Mouse (Mus musculus) cerebellum, adult 8-10 months (tissue): Measurements from ENCODE around the gene 2300003K06Rik.
"Not testable (repeated sequence)": the region's sequence is repeated elsewhere in the genome, so short reads cannot be mapped to it uniquely, and the experiment has no call there.

Source experiments
- DNase-seq: peaks from one replicate; pipeline ENCODE4 v3.0.0; 2022

Gene 2300003K06Rik

DNA sequence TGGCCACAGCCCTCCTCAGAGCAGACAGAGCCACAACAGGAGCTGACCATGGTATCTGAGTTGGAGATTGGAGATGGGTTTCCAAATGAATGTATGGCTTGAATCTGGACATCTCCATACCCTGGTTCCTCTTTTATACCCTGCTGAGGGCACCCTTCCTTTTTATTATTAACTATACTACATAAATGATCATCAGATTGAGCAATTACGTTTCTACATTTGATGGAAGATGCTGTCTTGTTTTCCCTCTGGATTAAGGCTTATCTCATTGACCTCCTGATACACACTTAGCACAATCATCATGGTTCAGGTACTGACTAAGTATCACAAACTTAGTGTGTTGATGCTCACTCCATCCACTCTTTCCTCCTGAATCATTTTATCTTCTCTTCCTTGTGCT, at the start of gene 2300003K06Rik:
Gene 2300003K06Rik, minus strand, starts transcription at position 101 of the 400 bp plus-strand sequence.
- no peak for DNase-seq

DNA sequence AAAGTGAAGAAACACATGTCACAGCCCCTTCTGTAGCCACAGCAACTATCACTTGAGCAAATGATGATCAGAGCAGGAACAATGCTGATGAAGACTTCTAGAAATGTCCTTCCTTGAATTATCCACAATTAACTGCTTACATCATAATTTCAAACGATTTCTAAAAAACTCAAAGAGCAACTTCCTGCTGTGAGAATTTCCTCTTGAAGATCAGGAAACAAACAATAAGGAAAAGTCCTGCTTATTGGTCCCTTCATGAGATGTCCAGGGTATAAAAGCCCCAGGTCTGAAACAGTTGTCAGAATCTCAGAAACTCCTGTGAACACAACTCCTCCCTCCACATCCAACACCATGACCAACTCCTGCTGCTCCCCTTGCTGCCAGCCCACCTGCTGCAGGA, 41.0 kb upstream of the 2300003K06Rik start, which contains the start of gene Gm11567:
Gene Gm11567, plus strand, starts transcription at position 301 of the 400 bp plus-strand sequence.
- not testable (repeated sequence) for DNase-seq

DNA sequence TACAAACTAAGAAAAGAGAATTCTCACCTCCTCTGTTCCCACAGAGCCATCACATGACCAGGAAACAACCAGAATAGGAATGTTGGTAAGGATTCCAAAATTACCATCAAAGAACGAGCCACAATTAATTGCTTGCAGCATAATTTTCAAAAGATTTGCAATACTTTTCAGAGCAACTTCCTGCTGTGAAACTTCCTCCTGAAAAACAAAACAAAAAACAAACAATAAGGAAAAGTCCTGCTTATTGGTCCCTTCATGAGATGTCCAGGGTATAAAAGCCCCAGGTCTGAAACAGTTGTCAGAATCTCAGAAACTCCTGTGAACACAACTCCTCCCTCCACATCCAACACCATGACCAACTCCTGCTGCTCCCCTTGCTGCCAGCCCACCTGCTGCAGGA, 35.2 kb upstream of the 2300003K06Rik start, which contains the start of gene Krtap9-1:
Gene Krtap9-1, plus strand, starts transcription at position 301 of the 400 bp plus-strand sequence.
- not testable (repeated sequence) for DNase-seq

DNA sequence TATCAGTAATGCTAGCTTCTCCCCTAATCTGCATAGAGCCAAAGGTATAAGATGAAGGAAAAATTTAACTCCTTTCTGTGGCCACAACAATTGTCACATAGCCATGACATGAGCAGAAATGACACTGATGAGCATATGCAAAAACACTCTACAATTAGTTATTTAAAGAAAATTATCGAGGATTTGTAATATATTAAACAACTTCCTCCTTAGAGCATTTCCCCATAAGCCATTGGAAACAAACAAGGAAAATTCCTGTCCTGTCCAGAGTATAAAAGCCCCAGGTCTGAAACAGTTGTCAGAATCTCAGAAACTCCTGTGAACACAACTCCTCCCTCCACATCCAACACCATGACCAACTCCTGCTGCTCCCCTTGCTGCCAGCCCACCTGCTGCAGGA, 26.3 kb upstream of the 2300003K06Rik start, which contains the start of gene Gm11559:
Gene Gm11559, plus strand, starts transcription at position 301 of the 400 bp plus-strand sequence.
- not testable (repeated sequence) for DNase-seq

DNA sequence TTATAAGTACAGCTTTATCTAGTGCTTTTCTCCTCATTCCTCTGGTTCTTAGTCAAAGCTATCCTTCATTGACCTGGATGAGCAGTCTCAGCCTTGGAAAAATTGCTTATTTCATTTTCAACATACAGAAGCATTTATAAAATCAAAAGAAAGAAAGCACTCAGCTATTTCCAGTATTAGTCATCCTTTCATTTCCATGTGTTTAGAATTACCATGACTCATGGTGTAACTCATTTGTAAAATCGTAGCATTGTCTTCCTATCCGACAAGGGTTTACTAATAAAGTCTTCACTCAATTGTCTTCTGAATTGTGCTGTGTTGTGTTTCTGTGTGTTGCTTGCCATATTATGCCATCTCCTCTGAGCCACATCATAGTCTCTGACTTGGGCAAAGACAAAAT, 20.9 kb upstream of the 2300003K06Rik start:
- DNase-seq, result no peak

DNA sequence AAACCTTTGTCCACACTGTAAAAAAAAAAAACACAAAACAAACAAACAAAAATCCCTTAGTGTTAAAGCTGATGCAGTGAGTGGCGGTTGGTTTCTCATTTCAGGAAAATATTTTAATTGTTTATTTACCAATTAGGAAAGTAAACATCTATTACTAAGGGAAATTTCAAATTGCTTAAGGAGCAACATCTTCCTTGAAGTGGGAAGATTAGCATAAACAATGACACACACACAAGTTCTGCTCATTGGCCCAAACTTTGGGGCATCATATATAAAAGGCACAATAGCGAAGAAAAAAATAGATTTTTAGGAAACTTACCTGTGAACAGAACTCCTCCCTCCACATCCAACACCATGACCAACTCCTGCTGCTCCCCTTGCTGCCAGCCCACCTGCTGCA, 19.8 kb upstream of the 2300003K06Rik start, which contains the start of gene Gm11568:
Gene Gm11568, plus strand, starts transcription at position 301 of the 400 bp plus-strand sequence.
- no peak for DNase-seq

DNA sequence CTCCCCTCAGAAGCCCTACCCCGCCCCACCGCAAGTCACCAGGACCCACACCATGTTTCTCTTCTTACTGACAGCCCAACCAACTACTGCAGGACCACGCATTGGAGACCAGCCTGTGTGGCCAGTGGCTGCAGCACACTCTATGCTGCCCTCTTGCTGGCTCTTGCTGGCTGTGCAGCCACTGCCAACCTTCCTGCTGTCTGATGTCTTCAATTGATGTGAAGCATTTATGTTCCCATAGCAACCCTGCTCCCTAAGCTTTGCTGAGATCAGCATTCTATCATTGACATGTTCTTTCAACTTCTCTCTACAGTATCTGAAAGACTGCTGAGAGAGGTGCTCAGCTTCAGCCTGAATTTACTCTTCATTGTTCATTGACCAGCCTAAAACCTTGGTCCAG, 16.3 kb upstream of the 2300003K06Rik start:
- no peak for DNase-seq

DNA sequence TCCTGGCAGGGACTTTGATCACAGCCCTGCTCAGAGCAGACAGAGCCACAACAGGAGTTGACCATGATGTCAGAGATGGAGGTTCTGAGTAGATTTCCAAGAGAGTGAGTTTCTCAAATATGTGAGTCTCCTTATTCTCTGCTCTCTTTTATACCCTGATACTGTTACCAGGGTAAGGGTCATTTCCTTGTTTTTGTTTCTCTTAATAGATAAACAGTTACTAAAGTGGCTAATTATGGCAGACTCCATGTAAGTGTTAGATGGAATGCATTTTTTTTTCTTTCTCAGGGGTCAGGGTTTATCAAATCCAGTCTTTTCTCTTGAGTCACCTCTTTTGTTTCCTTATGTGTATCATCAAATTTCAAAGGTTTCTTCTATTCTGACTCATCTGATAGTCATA, 13.6 kb upstream of the 2300003K06Rik start, which contains the start of gene Krtap4-16:
Gene Krtap4-16, minus strand, starts transcription at position 101 of the 400 bp plus-strand sequence.
- no peak for DNase-seq

DNA sequence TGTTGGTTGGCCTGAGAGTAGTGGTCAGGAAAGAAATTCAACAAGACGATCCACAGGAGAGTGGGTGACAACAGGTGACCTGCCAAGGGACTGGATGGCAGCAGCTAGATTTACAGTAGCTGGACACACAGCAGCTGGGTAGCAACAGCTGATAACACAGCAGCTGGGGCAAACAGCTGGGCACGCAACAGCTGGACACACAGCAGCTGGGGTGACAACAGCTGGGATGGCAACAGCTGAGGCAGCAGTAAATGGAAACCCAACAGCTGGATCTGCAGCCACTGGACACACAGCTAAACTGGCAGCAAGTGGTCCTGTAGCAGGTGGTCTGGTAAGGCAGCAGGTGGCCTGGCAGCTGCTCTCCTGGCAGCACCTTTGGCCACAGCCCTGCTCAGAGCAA, 8.9 kb upstream of the 2300003K06Rik start:
- no peak for DNase-seq

DNA sequence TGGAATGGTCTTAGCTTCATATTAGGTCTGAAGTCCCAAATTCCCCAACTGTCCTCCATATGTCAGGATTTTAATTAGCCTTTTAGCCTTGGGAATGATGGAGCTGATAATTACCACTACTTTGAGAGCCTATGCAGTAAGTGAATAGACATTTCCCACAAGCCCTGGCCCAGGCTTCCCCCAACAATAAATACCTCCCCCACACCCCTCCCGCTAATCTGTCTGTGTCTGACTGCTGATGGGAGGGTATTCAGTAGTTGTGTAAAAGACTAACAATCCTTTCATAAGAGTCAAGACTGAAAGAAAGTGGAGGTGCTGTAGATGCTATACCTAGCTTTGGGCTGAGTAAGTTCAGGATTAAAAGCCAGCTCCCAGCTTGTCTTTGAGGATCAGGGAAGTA, 4.3 kb upstream of the 2300003K06Rik start:
- no peak for DNase-seq

DNA sequence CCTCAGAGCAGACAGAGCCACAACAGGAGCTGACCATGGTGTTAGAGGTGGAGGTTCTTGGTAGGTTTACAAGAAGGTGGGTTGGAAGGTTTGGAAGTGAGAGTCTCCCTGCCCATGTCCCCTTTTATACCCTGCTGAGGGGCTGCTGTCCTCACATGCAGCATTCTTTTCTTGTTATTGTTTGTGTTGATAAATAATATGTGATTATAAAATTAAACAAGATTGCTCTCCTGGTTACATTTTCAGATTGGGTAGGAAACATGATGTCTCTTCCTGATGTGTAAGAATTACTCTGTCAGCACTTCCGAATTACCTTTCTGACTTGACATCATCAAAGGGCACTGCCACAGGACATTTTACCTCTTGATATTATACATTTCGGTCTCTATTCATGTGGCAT, 22.3 kb downstream of the 2300003K06Rik start, which contains the start of gene Gm11564:
Gene Gm11564, minus strand, starts transcription at position 101 of the 400 bp plus-strand sequence.
- DNase-seq, result not testable (repeated sequence)

DNA sequence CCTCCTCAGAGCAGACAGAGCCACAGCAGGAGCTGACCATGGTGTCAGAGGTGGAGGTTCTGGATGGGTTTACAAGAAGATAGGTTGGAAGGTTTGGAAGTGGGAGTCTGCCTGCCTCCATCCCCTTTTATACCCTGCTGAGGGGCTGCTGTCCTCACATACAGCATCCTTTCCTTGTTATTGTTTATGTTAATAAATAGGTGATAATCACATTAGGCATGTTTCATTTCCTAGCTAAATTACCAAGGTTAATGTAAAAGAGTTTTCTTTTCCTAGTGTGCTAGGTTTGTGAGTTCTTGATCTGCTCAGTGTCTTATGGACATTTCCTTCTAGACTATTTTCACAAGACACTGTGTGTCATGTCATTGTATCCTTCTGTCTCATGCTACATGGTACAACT, 28.1 kb downstream of the 2300003K06Rik start, which contains the start of gene Krtap4-13:
Gene Krtap4-13, minus strand, starts transcription at position 101 of the 400 bp plus-strand sequence.
- not testable (repeated sequence) for DNase-seq

DNA sequence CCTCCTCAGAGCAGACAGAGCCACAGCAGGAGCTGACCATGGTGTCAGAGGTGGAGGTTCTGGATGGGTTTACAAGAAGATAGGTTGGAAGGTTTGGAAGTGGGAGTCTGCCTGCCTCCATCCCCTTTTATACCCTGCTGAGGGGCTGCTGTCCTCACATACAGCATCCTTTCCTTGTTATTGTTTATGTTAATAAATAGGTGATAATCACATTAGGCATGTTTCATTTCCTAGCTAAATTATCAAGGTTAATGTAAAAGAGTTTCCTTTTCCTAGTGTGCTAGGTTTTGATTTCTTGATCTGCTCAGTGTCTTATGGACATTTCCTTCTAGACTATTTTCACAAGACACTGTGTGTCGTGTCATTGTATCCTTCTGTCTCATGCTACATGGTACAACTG, 33.5 kb downstream of the 2300003K06Rik start, which contains the start of gene Gm11554:
Gene Gm11554, minus strand, starts transcription at position 101 of the 400 bp plus-strand sequence.
- DNase-seq, result not testable (repeated sequence)

DNA sequence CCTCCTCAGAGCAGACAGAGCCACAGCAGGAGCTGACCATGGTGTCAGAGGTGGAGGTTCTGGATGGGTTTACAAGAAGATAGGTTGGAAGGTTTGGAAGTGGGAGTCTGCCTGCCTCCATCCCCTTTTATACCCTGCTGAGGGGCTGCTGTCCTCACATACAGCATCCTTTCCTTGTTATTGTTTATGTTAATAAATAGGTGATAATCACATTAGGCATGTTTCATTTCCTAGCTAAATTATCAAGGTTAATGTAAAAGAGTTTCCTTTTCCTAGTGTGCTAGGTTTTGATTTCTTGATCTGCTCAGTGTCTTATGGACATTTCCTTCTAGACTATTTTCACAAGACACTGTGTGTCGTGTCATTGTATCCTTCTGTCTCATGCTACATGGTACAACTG, 39.0 kb downstream of the 2300003K06Rik start, which contains the start of gene Gm11569:
Gene Gm11569, minus strand, starts transcription at position 101 of the 400 bp plus-strand sequence.
- DNase-seq, result not testable (repeated sequence)

DNA sequence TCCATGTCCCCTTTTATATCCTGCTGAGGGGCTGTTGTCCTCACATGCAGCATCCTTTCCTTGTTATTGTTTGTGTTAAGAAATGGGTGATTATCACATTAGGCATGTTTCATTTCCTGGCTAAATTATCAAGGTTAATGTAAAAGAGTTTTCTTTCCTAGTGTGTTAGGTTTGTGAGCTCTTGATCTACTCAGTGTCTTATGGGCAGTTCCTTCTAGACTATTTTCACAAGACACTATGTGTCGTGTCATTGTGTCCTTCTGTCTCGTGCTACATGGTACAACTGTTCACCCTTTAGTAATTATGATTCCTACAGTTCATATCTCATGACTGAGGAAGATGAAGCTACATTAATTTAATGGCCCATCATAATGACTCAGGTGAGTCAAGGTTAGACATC, 44.5 kb downstream of the 2300003K06Rik start, which contains the start of gene Gm11596:
Gene Gm11596, minus strand, starts transcription at position 101 of the 400 bp plus-strand sequence.
- DNase-seq, result no peak
